Mouse (Mus musculus): Measurements from ENCODE around the gene Wnt2. TPM values are rescaled to one million over a fixed set of nuclear protein-coding genes. Genes with fewer than 3 reads are reported as not detected.

Gene Wnt2
- not detected in 4 replicates for total RNA-seq (2023)

DNA sequence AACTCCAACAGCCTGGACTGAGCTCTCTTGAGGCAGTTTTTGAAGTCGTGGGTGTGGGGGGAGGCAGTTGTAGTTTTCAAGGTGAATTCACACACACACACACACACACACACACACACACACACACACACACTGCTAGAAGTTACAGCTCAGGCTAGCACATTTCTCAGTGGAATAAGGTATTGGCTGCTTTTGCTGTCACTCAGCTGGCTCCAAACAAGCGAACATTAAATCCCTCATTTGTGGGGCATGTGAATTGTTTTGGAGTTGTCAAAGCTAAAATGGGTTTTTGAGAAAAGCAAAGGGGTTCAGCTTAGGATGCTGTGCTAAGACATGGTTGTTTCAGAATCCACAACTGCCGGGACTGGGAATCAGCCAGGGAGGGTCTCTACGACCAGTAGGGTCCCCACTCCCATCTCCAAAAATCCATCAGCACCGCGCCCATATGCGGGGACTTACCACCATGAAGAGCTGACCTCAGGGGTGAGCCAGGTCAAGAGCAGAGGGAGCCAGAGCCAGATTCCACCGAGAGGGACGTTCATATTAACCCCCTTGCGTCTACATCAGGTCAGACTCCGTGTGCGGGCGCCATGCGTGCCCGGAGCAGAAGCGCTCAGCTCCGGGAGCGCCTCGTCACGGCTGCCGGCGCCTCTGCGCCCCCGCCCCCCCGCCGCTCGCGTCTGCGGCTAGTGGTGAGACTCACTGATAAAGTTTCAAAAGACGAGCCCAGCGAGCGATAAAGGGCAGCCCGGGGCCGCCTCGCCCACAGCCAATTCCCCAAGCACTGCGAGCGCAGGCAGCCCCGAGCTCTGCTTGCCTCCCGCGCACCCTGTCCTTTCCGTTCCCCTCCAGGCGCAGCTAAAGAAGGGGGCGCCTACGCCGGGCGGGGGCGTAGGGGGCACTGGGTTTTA lies at the start of gene Wnt2:
Gene Wnt2, minus strand, starts transcription at position 840 of the 911 bp plus-strand sequence.

Other genes with a start within 250 kb of the Wnt2 start
- gene Asz1, start 78.5 kb upstream of the Wnt2 start, total RNA-seq (2023): not detected in 4 replicates
- not detected in 4 replicates for gene Cftr, start 140.1 kb upstream of the Wnt2 start, total RNA-seq (2023)

Data from B cell, adult 62 days (primary cell).